Mouse (Mus musculus): ENCODE data around the gene Olfr1436. TPM values are rescaled to one million over a fixed set of nuclear protein-coding genes. Genes with fewer than 3 reads are reported as not detected.
"Not testable (repeated sequence)": the region's sequence is repeated elsewhere in the genome, so short reads cannot be mapped to it uniquely, and the experiment has no call there.

Olfr1436 gene
- polyA plus RNA-seq (2016; fragmentation: Nextera tagmentation; extraction: Ambion mirVana): not detected in 2 replicates

- H3K27me3 ChIP-seq (ENCODE audit: insufficient read depth, poor library complexity, severe bottlenecking); H3K9me3 ChIP-seq; H3K4me1 ChIP-seq; DNase-seq (ENCODE audit: low spot score); H3K4me3 ChIP-seq; H3K36me3 ChIP-seq; H3K27ac ChIP-seq: not testable (repeated sequence)
- 68% methylated on average over 1 of the region's 1 CpGs for WGBS
These were observed at the start of gene Olfr1436 for GRCm38 (mm10) chr19:12299030-12299429. TSS of gene Olfr1436 (minus strand) at chr19:12299130.

- Histone ChIP-seq H3K36me3 (no peaks in the 10 kb centered on the region), H3K27ac (no peak within 1 kb of the TSS), H3K9me3 (no peaks in the 10 kb centered on the region), H3K4me1 (no peaks in the 10 kb centered on the region), H3K4me3 (no peak within 1 kb of the TSS), H3K27me3 (ENCODE audit: insufficient read depth, poor library complexity, severe bottlenecking) (no peaks in the 10 kb centered on the region)
- DNase-seq (ENCODE audit: low spot score): no peak
- 75% methylated on average over 3 of the region's 3 CpGs for WGBS
These were observed 36.9 kb upstream of the Olfr1436 start, which contains the start of gene Olfr1438-ps1 for GRCm38 (mm10) chr19:12335810-12336209. TSS of gene Olfr1438-ps1 (minus strand) at chr19:12335910.

GRCm38 (mm10) chr19:12325001-12325400, 26.1 kb upstream of the Olfr1436 start, which contains the start of gene Olfr1437:
TSS of gene Olfr1437 (minus strand) at chr19:12325101.
- H3K27me3 ChIP-seq (ENCODE audit: insufficient read depth, poor library complexity, severe bottlenecking): no peaks in the 10 kb centered on the region
- no peaks in the 10 kb centered on the region for H3K4me1 ChIP-seq
- no peaks in the 10 kb centered on the region for H3K36me3 ChIP-seq
- WGBS: 69% methylated on average over 2 of the region's 2 CpGs
- no peaks in the 10 kb centered on the region for H3K9me3 ChIP-seq
- H3K4me3 ChIP-seq: no peak within 1 kb of the TSS
- H3K27ac ChIP-seq: no peak within 1 kb of the TSS
- DNase-seq (ENCODE audit: low spot score): no peak

- no peaks in the 10 kb centered on the region for H3K27me3 ChIP-seq (ENCODE audit: insufficient read depth, poor library complexity, severe bottlenecking)
- H3K36me3 ChIP-seq: no peaks in the 10 kb centered on the region
- DNase-seq (ENCODE audit: low spot score): no peak
- no peak overlapping the region for H3K4me3 ChIP-seq
- H3K27ac ChIP-seq: no peak overlapping the region
- H3K9me3 ChIP-seq: no peaks in the 10 kb centered on the region
- no peaks in the 10 kb centered on the region for H3K4me1 ChIP-seq
These were observed 6.0 kb downstream of the Olfr1436 start for GRCm38 (mm10) chr19:12292979-12293378.

GRCm38 (mm10) chr19:12279554-12279953, 19.4 kb downstream of the Olfr1436 start, which contains the start of gene Olfr1434:
TSS of gene Olfr1434 (plus strand) at chr19:12279854.
- no peak for DNase-seq (ENCODE audit: low spot score)
- WGBS: 66% methylated on average over 2 of the region's 2 CpGs

GRCm38 (mm10) chr19:12260732-12261131, 38.2 kb downstream of the Olfr1436 start, which contains the start of gene Olfr235:
TSS of gene Olfr235 (plus strand) at chr19:12261032.
- WGBS: 55% methylated on average over 1 of the region's 1 CpGs
- Histone ChIP-seq H3K4me1 (no peaks in the 10 kb centered on the region), H3K4me3 (no peak within 1 kb of the TSS)

More at GRCm38 (mm10) chr19:12279554-12279953, 19.4 kb downstream of the Olfr1436 start, which contains the start of gene Olfr1434:
- Histone ChIP-seq H3K4me1 (no peaks in the 10 kb centered on the region), H3K9me3 (no peaks in the 10 kb centered on the region), H3K4me3 (no peak within 1 kb of the TSS), H3K36me3 (no peaks in the 10 kb centered on the region), H3K27ac (no peak within 1 kb of the TSS), H3K27me3 (ENCODE audit: insufficient read depth, poor library complexity, severe bottlenecking) (no peaks in the 10 kb centered on the region)

More at GRCm38 (mm10) chr19:12260732-12261131, 38.2 kb downstream of the Olfr1436 start, which contains the start of gene Olfr235:
- DNase-seq (ENCODE audit: low spot score): no peak
- no peaks in the 10 kb centered on the region for H3K36me3 ChIP-seq
- no peak within 1 kb of the TSS for H3K27ac ChIP-seq
- no peaks in the 10 kb centered on the region for H3K27me3 ChIP-seq (ENCODE audit: insufficient read depth, poor library complexity, severe bottlenecking)
- no peaks in the 10 kb centered on the region for H3K9me3 ChIP-seq

Other genes starting within 250 kb of the Olfr1436 start
- gene Olfr1424, start 236.4 kb downstream of the Olfr1436 start, polyA plus RNA-seq (2016; fragmentation: Nextera tagmentation; extraction: Ambion mirVana): not detected in 2 replicates
- gene Olfr1425, start 221.4 kb downstream of the Olfr1436 start, polyA plus RNA-seq (2016; fragmentation: Nextera tagmentation; extraction: Ambion mirVana): not detected in 2 replicates
- gene Olfr1426, start 207.1 kb downstream of the Olfr1436 start, polyA plus RNA-seq (2016; fragmentation: Nextera tagmentation; extraction: Ambion mirVana): not detected in 2 replicates
- not detected in 2 replicates for gene Olfr1427, start 195.8 kb downstream of the Olfr1436 start, polyA plus RNA-seq (2016; fragmentation: Nextera tagmentation; extraction: Ambion mirVana)
- not detected in 2 replicates for gene Olfr1428, start 183.2 kb downstream of the Olfr1436 start, polyA plus RNA-seq (2016; fragmentation: Nextera tagmentation; extraction: Ambion mirVana)
- gene Olfr76, start 175.9 kb downstream of the Olfr1436 start, polyA plus RNA-seq (2016; fragmentation: Nextera tagmentation; extraction: Ambion mirVana): not detected in 2 replicates
- not detected in 2 replicates for gene Olfr1555-ps1, start 129.0 kb downstream of the Olfr1436 start, polyA plus RNA-seq (2016; fragmentation: Nextera tagmentation; extraction: Ambion mirVana)
- not detected in 2 replicates for gene Olfr1431, start 98.5 kb downstream of the Olfr1436 start, polyA plus RNA-seq (2016; fragmentation: Nextera tagmentation; extraction: Ambion mirVana)
- not detected in 2 replicates for gene Olfr1432, start 66.5 kb downstream of the Olfr1436 start, polyA plus RNA-seq (2016; fragmentation: Nextera tagmentation; extraction: Ambion mirVana)
- gene Olfr262, start 57.5 kb downstream of the Olfr1436 start, polyA plus RNA-seq (2016; fragmentation: Nextera tagmentation; extraction: Ambion mirVana): not detected in 2 replicates
- not detected in 2 replicates for gene Olfr235, start 38.1 kb downstream of the Olfr1436 start, polyA plus RNA-seq (2016; fragmentation: Nextera tagmentation; extraction: Ambion mirVana)
- not detected in 2 replicates for gene Olfr1434, start 19.3 kb downstream of the Olfr1436 start, polyA plus RNA-seq (2016; fragmentation: Nextera tagmentation; extraction: Ambion mirVana)
- not detected in 2 replicates for gene Olfr1437, start 26.0 kb upstream of the Olfr1436 start, polyA plus RNA-seq (2016; fragmentation: Nextera tagmentation; extraction: Ambion mirVana)
- not detected in 2 replicates for gene Olfr1438-ps1, start 36.8 kb upstream of the Olfr1436 start, polyA plus RNA-seq (2016; fragmentation: Nextera tagmentation; extraction: Ambion mirVana)
- gene Olfr1440, start 88.1 kb upstream of the Olfr1436 start, polyA plus RNA-seq (2016; fragmentation: Nextera tagmentation; extraction: Ambion mirVana): not detected in 2 replicates
- gene Olfr1441, start 118.3 kb upstream of the Olfr1436 start, polyA plus RNA-seq (2016; fragmentation: Nextera tagmentation; extraction: Ambion mirVana): not detected in 2 replicates
- gene Pfpl, start 128.8 kb upstream of the Olfr1436 start, polyA plus RNA-seq (2016; fragmentation: Nextera tagmentation; extraction: Ambion mirVana): not detected in 2 replicates
- 0.05 TPM in 1 of 2 replicates, not detected in the other for gene Mpeg1, start 161.6 kb upstream of the Olfr1436 start, polyA plus RNA-seq (2016; fragmentation: Nextera tagmentation; extraction: Ambion mirVana)
- 0.91 and 2.9 TPM in 2 replicates for gene Dtx4, start 202.3 kb upstream of the Olfr1436 start, polyA plus RNA-seq (2016; fragmentation: Nextera tagmentation; extraction: Ambion mirVana)
- 20.4 and 21.3 TPM in 2 replicates for gene Fam111a, start 246.6 kb upstream of the Olfr1436 start, polyA plus RNA-seq (2016; fragmentation: Nextera tagmentation; extraction: Ambion mirVana)

Data from heart, embryonic 10.5 days (tissue).